Mouse (Mus musculus): ENCODE data around the gene Disp3.

Gene Disp3

DNA sequence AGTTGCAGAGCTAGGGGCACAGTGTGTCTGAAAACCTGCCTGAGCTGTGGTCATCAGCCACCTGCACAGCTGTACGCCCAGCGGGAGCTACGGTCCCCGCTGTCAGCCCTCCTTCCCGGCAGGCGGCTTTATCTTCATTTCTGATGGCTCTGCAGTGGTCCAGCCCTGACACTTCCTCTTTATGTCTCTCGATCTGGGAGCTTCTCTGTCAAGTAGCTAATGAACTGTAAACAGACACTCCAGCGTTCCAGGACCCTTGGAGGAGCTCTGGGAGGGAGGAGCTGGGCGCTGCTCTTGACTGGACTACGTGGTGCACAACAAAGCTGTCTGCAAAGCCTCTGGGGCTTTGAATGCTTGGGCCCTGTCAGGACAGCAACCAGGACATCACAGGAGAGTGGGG, 67.1 kb downstream of the Disp3 start:
- no peak for DNase-seq (ENCODE audit: inconsistent ontology term)

DNA sequence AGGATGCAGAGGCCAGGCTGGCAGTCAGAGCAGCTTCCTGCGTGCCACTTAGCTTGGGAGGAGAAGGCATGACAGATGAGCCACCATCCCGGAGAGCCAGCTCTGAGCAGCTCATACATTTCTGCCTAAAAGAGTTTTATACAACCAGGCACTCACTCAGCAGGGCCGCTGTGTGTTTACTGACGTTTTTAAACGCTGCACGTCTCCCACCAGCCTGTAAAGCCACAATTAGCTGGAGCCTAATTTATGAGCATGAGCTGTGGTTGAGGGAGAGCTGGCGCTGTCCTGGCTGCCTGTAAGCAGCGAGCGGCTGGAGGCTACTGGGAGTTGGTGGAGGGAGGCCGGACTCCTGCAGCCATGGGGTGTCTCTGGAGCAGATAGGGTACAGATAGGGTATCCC, 69.5 kb downstream of the Disp3 start:
- DNase-seq (ENCODE audit: inconsistent ontology term): no peak

DNA sequence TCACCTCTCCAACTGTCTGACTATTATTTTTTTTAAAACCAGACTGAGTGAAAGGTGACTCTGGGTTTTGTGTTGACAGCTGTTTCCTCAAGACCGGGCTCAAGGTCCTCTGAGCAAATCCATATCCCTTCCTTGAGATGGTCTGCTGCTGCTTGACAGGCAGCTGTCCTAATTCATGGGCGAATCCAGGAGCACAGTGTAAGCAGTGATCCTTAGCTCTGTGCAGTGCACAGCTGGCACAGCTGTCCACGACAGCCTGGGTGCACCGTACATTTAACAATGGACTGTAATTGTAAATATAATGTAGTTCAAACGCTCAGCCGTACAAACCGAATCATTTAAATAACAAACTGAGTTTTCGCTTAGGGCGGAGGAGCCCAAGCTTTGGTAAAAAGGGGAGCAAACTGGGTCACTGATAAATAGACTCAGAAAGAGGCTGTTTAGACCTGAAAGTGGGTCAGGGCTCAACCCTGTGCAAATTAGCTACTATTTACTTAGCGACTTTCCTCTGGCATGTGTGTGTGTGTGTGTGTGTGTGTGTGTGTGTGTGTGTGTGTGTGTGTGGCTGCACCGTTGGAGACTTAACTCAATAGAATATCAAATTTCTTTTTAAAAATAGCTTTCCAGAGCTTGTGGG, 72.4 kb downstream of the Disp3 start:
- DNase-seq (ENCODE audit: inconsistent ontology term): no peak

DNA sequence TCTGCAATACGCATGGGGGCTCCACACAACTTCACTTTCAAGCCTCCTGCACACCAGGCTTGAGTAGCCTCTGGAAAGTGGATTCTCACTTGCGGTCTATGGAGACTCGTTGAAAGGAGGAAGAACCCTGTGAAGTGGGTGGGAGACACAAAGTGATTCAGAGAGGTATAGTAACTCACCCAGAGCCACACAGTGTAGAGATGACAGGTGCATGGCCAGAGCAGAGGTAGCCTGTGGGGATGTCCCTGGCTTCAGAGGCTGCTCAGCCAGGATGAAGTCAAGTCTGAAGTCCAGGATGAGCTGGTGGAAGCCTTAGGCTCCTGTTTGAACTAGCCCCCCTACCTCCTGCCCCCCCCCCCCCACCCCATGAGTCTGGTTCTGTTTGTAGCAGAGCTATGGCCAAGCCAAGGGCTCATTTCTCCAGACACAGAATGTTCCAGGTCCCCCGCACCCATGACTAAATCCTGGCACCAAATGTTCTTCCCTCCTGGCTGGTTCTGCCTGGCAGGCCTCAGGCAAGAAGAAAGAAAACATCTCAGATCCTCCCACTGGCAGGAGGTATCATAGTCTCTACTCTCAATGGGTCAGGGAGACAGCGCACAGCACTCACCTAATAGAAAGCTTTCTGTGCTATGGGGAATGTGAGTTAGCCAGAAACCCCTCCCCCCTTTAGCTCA, 73.2 kb downstream of the Disp3 start:
- no peak for DNase-seq (ENCODE audit: inconsistent ontology term)

DNA sequence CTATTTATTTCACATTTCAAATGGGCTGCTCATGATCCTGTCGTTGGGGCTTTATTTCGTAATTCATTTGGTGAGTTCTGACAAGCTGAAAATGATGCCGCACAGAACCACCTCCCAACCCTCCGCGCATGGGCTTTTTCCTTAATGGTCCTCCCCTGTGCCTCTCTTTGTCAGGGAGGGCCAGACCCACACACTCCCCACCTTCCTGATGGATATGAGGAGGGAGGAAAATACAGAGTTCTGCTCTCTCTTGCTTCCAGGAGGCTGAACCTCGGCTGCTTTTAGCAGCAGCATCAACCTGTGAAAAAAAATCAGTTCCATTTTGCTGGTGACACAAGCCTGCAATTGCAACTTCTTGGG, 82.9 kb downstream of the Disp3 start:
- DNase-seq (ENCODE audit: inconsistent ontology term): no peak

DNA sequence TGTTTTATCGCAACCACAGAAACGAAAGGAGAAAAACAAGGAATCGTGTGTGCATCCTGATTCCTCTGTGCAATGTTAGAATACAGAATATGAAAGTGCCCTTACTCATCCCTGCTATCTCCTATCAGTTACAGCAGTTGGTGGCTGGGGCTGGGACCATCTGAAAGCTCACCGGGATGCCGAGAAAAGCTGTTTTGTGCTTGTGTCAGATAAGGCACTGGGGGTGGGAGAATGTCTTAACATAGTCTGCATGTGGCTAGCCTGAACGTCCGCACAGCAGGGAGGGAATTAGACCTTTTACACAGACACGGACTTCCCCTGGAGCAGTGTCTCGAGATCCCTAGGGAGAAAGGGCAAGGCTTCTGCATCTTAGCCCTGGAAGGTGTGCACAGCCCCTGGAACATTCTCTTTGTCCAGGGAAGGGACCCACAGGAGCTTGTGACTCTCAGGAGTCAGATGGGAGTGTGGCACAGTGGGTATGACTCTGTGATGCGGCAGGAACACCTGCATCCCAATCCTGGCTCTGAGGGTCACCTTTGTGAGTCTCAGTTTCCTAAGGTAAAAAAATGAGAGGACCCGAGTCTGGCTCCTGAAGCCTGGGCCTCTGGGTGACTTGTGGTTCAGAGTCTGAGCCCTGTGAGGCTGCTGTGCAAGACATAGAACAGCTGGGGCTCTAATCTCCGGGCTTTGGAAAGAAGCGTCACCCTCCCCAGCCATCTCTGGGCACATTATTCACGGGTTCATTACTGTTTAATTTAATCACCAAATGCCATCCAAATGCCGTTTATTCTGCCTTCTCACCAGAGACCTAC, 83.5 kb downstream of the Disp3 start:
- DNase-seq (ENCODE audit: inconsistent ontology term): no peak

DNA sequence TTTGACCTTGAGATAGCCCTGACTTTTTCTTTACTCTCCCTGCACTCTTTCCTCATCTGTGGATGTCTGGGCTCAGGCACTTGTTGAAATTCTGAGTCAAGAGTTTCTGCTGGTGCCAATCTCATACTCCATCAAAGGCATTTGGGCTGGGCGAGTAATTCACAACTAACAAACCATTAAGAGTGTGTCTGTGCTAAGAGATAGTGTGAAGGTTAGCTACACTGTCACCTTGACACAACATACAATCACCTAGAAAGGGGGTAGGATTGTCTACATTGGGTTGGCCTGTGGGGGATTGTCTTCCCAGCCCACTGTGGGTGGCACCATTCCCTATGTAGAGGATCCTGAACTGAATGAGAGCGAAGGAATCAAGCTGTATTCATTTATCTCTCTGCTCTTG, 84.2 kb downstream of the Disp3 start:
- no peak for DNase-seq (ENCODE audit: inconsistent ontology term)

DNA sequence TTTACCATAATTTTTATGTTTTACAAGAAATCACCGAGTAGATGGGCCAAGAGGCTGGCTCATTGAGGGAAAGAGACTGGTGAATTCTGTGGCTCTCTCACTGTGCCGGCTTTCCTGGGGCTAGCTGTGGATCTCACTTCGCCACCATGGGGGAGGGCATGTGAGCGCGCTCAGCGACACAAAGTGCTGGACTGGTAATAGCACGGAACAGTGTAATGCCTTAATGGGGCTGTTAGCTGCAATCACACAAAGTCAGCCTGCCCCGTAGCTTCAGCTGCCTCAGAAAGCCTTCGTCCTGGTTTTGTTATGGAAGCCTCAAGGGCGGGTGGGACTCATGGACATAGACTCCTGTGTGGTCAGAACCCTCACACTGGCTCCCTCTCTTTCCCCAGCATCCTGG, 89.0 kb downstream of the Disp3 start:
- no peak for DNase-seq (ENCODE audit: inconsistent ontology term)

DNA sequence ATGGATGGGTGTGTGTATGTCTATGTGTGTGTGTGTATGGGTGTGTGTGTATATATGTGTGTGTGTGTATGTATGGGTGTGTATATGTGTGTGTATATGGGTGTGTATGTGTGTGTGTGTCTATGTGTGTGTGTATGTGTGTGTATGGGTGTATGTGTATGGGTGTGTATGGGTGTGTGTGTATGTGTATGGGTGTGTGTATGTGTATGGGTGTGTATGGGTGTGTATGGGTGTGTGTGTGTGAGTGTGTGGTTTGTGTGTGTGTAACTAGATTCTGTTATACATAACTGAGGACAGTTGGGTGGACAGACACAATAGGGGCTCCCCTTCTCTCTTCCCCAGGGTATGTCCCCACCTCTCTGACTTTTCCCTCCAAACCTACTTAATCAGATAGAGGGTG, 93.4 kb downstream of the Disp3 start:
- DNase-seq (ENCODE audit: inconsistent ontology term): no peak

DNA sequence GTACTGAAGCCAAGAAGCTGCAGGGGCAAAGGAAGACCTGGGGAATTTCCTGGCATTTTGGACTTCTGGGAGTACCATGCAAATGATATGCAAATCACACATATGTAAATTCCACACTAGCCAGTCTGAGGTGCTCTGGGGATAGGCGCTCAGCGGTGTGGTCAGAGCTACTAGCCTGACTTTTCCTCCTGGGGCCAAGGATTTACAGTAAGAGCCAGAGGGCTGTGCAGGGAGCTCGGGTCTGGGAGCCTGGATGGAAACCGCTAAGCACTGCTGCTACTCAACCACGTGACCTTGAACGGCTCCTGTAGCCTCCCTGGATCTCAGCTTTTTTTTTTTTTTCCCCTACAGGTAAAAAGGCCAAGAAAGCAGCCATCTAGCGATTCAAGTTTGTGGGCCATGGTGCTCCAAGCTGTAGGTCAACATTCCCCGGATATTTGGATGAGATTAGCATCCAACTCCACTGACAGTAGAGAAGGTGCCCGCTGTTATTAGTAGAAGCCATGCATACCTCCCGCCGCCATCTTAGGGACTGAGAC, 95.0 kb downstream of the Disp3 start:
- no peak for DNase-seq (ENCODE audit: inconsistent ontology term)

Measured in Muller cell, postnatal 12 days (primary cell).